Mouse (Mus musculus): ENCODE data around the gene Zeb2.

GRCm38 (mm10) chr2:44969226-44969625 is 148.0 kb downstream of the Zeb2 start:
- no peak for TF ChIP-seq POLR2A (IDR thresholded peaks at IDR 0.05; ENCODE audit: insufficient read depth, low read depth, low read length)
- no peak for TF ChIP-seq CTCF (IDR thresholded peaks at IDR 0.05; ENCODE audit: insufficient read depth, low read depth, low read length)

Measured in olfactory bulb, adult 2 months (tissue).